Mouse (Mus musculus) embryonic fibroblast, embryonic 13.5 days (primary cell): ENCODE data around the gene Ttll6.

Experiments
- CTCF ChIP-seq: IDR thresholded peaks from 2 replicates; pipeline ENCODE4 v1.5.1; 2011; ENCODE audit warnings: mild to moderate bottlenecking, control low read depth, low read length, moderate library complexity, borderline replicate concordance; ENCODE audit not compliant: insufficient read depth
- POLR2A ChIP-seq: IDR thresholded peaks from 2 replicates; pipeline ENCODE4 v1.6.1; 2011; ENCODE audit warnings: low read depth, mild to moderate bottlenecking, control low read depth, low read length, moderate library complexity

DNA sequence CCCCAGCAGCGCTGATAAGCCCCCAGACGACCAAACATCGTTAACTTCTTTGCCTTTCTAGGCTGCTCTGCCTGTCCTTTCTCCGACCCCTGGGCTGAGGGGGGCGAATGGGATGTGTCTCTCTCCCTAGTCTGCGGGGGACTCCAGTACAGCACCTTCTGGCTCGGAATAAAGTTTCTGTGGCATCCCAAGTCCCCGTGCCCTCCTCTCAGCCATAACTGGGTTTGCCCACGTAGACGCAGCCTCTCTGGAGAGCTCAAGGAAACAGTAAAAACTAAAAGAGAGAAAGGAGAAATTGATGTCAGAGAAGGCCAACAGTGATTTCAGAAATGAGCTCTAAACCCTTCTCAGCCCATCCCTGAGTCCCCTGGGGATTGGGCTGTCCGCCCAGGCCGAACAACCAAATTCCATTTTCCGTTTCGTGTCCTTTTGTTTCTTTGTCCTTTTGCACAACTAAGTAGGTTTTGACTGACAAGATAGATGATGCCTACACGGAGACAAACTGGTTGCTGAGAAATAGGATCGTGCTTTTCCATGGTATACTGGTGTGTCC lies 39.8 kb downstream of the Ttll6 start:
- TF ChIP-seq CTCF (no peak), POLR2A (no peak)
